Mouse (Mus musculus) embryo, embryonic 10 days (tissue): Measurements from ENCODE around the gene Rbm38.

Experiments used
- DNase-seq: peaks from one replicate; pipeline ENCODE4 v3.0.0-alpha.2; 2015; ENCODE audit warnings: low spot score

Gene Rbm38

GRCm38 (mm10) chr2:173014741-173015287 lies 5.5 kb upstream of the Rbm38 start:
- no peak for DNase-seq

- DNase-seq, result no peak
These were observed 2.4 kb upstream of the Rbm38 start for GRCm38 (mm10) chr2:173017940-173018339.

GRCm38 (mm10) chr2:173018618-173019017 lies 1.7 kb upstream of the Rbm38 start:
- peak; percentile 57 for DNase-seq

GRCm38 (mm10) chr2:173019322-173019721 lies 976 bp upstream of the Rbm38 start:
- DNase-seq, result peak; percentile 46

GRCm38 (mm10) chr2:173019790-173020189 lies 508 bp upstream of the Rbm38 start:
- peak; percentile 94 for DNase-seq

GRCm38 (mm10) chr2:173021633-173022055 lies 1.3 kb downstream of the Rbm38 start:
- peak; percentile 97 for DNase-seq

- DNase-seq, result peak; percentile 61
These were observed 1.9 kb downstream of the Rbm38 start for GRCm38 (mm10) chr2:173022056-173022681.

- no peak for DNase-seq
These were observed 2.5 kb downstream of the Rbm38 start for GRCm38 (mm10) chr2:173022813-173023212.

- no peak for DNase-seq
These were observed 3.1 kb downstream of the Rbm38 start for GRCm38 (mm10) chr2:173023371-173023851.

GRCm38 (mm10) chr2:173023966-173024365 lies 3.7 kb downstream of the Rbm38 start:
- no peak for DNase-seq

GRCm38 (mm10) chr2:173024392-173024791 lies 4.1 kb downstream of the Rbm38 start:
- no peak for DNase-seq

GRCm38 (mm10) chr2:173024938-173025337 lies 4.6 kb downstream of the Rbm38 start:
- DNase-seq, result peak; percentile 31

- no peak for DNase-seq
These were observed 6.0 kb downstream of the Rbm38 start for GRCm38 (mm10) chr2:173026286-173026685.

- DNase-seq, result no peak
These were observed 6.4 kb downstream of the Rbm38 start for GRCm38 (mm10) chr2:173026688-173027131.

GRCm38 (mm10) chr2:173027169-173027823 lies 7.0 kb downstream of the Rbm38 start:
- no peak for DNase-seq

GRCm38 (mm10) chr2:173027824-173028495 lies 7.7 kb downstream of the Rbm38 start:
- DNase-seq, result no peak

- DNase-seq, result no peak
These were observed 8.3 kb downstream of the Rbm38 start for GRCm38 (mm10) chr2:173028508-173029031.

GRCm38 (mm10) chr2:173030591-173031338 lies 10.5 kb downstream of the Rbm38 start:
- no peak for DNase-seq

GRCm38 (mm10) chr2:173033531-173033930 lies 13.2 kb downstream of the Rbm38 start:
- no peak for DNase-seq

- DNase-seq, result no peak
These were observed 14.7 kb downstream of the Rbm38 start for GRCm38 (mm10) chr2:173034998-173035397.

- DNase-seq, result no peak
These were observed 15.4 kb downstream of the Rbm38 start for GRCm38 (mm10) chr2:173035653-173036052.

- no peak for DNase-seq
These were observed 15.8 kb downstream of the Rbm38 start for GRCm38 (mm10) chr2:173036055-173036454.
